Mouse (Mus musculus) adrenal gland, postnatal 36 days (tissue): Measurements from ENCODE around the gene Il2ra. TPM values are rescaled to one million over a fixed set of nuclear protein-coding genes. Genes with fewer than 3 reads are reported as not detected.

Source experiments
- DNase-seq, 2 experiments: peaks; one replicate each; pipeline ENCODE4 v3.0.0; 2021; ENCODE audit warnings: mixed read lengths in 1 of 2
- total RNA-seq, 2 experiments: library from RNA; stranded (reverse); gene quantifications; 2 replicates each; pipeline ENCODE4 v1.2.3; 2021

Il2ra gene
- total RNA-seq, 2 experiments from 2014 or later, result 0.20 to 0.30 TPM

DNA sequence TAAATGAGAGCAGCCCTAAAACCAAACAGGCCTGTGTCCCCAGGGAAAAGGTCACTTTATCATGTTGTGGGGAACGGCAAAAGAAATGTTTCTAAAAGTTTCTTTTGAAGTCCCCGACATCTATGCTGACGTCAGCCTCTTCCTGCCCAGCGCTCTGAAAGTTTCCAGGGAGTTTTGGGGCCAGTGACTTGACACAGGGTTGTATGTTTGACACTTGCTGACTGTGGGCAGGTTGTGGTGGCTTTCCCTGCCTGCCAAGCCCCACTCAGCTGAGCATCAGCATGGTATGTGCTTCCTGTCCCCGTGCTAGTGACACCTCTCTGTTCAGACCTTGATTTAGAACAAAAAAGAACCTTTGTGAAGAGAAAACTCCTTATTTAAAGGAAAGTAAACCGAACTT is 10.7 kb downstream of the Il2ra start:
- DNase-seq, result peak; percentile 25 to 46

DNA sequence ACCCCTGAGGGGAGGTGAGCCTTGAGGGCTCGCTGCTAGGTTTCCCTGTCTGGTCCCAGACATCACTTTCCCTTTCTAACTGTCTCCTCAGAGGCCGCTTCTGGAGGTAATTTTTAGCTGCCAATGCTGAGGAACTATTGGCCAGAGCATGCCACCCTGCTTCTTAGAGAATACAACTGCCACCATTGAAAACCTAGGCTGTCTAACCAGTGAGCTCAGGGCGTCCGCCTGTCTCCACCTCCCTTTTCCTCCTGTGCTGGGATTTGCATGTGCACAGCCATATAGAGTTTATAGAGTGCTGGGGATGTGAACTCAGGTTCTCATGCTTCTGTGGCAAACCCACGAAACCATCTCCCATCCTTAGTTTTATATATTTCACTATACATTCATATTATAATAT is 11.2 kb downstream of the Il2ra start:
- no peak for DNase-seq

DNA sequence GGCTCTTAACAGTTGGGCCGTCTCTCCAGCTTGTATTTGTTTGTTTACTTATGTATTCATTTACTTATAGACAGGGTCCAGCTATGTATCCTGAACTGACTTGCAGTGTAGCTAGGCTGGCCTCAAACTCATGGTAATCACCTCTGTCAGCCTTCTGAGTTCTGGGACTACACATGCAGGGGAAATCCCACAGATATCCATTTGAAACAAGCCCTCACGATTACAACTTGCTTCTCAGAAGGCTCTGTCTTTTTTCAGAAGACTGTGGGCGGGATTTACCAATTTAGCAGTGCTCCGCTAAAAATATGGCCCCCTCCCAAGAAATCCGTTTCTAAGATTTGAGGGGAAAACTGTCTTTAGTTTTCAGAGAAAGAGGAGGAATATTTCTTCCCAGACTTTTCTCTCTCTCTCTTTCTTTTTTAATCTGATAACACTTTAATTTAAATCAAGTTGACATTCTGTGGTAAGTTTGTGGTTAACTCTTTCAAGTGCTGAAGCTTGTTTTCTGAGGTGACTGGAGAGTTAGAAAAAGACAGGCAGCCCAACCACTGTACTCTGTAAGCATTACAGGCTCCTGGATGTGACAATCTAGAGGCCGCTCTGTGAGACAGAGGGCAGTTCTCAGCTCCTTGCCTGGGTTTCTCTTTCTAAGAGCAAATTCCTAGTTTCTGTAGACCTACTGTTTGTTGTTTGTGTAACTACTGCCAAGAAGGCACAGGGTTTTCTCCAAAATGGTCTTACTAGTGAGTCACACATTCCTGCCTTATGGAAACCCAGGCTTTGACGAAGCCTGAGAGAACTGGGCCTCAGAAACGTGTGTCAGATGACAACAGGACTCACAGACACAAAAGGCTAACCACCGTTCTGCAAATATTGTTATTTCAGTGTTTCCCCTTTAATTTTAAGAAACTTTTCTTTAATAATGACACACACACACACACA is 12.7 kb downstream of the Il2ra start:
- DNase-seq, result no peak

DNA sequence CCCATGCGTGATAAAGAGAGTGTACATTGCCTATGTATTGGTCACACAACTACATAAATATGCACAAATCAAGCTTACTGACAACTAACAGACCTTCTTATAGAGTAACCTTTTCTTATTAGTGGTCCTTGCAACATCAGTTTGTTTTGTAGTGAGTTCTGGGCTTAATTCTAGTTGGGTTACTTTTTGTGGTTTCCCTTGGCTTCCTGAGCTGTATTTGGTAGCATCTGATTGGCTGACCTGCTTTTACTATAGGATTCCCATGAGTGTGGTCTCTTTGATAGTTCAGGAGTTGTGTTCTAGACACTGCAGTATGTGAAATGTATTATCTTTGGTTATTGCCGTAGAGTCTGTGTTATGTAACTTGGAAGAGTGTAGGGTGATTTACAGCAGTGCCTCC is 15.0 kb downstream of the Il2ra start:
- DNase-seq, result no peak

DNA sequence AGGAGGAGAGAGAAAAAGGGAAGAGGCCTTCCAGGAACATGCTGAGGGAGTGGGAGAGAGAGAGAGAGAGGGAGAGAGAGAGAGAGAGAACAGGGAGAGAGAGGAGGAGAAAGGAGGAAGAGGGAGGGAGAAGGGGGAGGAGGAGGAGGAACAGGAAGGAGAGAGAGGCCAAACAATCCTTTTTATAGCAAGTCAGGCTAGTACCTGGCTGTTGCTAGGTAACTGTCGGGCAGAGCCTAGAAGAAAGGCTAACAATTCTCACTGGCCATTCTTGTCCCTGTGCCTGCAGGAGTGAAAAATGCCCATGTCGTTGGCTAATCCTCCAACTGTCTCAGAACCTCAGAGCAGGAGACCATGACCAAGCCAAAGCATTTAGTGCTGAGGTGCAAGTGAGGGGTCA is 16.7 kb downstream of the Il2ra start:
- no peak for DNase-seq

DNA sequence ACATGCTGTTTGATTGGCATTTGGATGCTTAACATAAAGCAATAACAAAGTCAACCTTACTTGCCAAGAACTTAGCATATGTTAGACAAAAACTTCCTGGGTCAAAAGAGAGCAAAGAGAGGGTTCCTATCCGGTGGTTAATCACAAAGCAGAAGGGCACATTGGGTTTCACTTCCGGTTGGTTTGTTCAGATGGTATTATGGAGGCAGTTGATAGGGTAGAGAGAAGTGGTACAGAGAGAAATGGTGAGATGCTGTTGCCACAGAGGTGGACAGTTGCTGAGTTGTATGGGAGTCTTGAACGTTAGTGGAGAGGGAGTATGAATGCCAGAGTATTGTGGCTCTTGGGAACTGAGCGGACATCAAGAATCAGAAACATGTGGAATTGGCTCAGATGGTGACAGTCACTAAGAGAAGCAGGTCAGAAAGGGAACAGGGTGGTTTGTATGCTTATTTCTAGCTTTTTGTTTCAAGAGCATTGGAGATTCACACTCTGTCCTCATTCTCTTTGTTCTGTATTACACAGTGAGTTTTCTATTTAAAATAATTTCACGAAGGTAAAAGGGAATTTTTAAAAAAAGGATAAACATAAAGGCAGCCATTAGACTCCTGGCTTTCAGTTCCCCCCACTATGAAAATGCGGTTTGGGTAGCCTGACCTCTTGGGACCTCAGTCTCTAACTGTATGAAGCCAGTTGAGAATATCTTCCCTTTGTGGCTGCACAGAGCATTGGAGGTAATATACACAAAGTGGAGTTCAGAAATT is 19.7 kb downstream of the Il2ra start:
- no peak for DNase-seq

DNA sequence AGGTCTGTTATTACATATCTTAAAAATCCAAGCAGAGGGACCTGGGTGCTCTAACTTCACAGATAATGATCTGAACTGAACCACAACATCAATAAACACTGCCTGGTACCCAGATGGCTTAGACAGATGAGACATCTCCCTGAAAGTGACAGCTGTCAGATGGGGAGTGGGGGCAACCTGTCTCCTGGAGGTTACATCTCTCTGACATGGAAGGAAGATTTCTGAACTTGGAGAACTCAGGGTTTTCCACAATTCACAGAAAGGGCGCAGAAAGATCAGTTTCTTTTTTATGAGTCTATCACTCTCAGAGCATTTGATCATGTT is 20.3 kb downstream of the Il2ra start:
- DNase-seq, result no peak

DNA sequence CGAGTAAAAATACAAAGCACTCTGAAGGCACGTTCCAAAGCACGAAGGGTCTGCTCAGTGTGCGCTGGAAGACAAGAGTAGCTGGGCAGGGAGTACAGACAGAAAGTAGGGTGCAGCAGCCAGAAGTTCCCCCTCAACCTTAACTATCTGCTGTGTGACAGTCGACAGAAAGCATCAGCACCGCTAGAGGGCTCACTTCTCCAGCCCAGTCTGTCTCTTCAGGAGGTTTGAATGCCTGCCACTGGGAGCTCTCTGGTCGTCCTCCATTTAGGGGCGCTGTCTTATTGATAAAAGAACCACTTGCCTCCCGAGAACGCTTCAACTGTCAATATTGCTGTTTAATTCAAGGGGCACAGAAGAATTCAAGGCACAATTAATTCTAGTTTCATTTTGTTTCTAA is 21.4 kb downstream of the Il2ra start:
- peak; percentile 84 to 90 for DNase-seq

DNA sequence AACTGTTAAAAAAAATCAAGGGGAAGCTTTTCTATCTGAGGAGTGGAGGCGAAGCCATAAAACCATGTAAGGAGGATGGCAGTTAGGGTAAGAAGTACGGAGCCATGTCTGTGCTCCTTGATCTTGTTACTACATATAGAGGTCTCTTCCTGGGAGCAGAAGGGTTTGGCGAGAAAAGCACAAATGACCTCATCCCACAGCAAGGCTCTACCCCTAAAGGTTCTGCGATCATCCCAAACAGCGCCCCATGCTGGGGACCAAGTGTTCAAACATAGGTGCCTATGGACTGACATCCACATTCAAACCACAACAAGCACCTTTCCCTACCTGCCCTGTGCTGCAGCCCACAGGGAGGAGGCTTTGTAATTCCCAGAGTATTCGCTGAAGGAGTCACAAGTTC is 21.8 kb downstream of the Il2ra start:
- DNase-seq, result peak; percentile 64 to 73

DNA sequence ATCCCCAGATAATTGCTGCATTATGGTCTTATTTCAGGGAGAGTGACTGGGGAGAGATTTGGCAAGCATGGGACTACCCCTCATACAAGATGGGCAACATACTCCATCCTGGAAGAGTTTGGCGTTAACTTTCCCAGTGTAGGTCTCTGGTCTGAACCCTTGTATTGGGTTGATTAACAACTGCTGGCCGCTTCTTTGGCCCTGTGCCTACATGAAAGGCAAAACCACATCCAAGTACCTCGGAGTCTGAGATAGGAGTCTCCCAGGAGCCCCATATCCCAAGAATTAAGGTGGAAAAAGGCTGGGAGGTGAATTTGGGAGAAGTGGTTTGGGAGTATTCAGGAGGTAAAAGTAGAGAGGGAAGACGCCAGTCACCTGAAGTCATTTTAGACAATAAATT is 22.2 kb downstream of the Il2ra start:
- DNase-seq, result peak in 1 of 2 experiments; percentile 22

DNA sequence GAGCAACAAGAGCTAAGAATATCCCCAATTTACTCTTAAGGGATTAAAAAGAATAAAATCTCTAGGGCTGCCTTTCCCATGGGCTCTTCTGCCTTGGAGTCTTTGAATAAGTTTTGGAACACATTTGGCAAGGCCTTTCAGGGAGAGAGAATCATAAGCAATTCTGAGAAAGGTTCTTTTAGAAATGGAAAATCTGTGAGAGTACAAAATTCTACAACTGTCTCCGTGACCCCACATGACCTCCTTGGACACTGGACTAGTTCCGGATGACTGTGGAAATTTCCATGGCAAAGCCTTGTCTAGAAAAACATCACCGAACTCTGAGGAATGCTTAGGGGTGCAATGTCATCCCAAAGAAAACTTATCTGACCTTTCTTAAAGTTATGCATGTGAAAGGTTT is 22.7 kb downstream of the Il2ra start:
- no peak for DNase-seq

DNA sequence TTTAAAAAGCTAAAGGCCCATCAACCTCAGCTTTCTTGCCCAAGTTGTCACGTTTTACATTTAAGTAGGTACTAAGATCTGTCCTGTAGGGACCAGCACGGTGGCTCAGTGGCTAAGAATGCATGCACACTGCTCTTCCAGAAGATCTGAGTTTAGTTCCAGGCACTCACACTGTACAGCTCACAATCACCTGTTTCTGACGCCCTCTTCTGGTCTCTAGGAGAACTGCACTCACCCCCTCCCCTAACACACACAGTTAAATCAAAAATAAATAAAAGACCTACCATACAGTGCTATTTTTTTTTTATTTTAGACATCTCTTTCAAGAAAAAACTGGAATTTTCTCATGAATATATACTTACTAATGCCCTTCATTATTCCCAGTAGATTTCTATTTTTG is 29.5 kb downstream of the Il2ra start:
- DNase-seq, result peak; percentile 10 to 35

DNA sequence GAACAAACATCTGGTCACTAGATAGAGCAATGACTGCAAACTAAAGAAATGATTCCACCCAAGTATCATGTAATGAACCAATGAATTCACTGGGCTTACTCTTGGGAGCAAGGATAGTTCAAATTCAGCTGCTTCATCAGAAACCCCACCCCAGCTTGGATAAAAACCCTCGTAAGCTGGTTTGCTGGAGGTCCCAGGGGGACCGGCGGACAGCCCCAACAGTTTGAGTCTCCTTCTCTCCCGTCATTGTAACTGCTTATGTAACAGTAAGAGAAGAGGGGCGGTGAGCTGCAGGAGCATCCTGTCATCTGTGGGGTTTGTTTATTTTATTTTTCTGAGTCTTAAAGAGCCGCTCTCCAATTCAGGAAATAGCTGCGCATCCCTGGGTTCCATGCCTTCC is 37.0 kb downstream of the Il2ra start:
- no peak for DNase-seq

DNA sequence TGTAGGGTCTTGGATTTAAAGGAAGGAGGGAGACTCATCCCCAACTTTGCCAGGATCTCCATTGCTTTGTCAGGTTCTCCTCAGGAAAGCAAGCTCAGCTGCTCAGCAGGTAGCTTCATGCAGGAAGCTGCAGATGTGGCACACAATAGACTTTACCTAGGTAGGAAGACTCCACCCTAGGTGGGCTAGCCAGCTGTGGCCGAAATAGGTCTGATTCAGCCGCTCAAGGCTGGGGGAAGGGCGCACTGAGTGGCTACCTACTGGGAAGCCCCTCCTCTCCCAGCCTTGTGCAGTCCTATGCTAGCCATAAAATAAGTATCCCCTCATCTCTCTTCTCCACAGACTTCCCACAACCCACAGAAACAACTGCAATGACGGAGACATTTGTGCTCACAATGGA is 40.1 kb downstream of the Il2ra start:
- no peak for DNase-seq

DNA sequence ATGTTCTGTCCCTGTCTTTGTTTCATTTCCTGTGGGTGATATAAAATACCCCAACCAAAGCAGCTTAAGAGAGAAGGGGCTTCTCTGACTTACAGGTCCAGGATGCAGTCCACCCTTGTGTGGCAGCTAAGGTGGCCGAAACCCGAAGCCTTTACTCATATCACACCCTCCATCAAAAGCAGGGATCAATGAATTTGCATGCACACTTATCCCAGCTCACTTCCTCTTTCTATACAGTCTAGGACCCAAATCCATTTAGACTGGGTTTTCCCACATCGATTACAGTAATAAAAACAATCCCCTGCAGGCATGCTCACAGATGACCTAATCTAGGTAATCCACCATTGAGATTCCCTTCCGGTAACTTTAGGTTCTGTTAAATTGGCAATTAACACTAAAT is 43.9 kb downstream of the Il2ra start:
- no peak for DNase-seq

DNA sequence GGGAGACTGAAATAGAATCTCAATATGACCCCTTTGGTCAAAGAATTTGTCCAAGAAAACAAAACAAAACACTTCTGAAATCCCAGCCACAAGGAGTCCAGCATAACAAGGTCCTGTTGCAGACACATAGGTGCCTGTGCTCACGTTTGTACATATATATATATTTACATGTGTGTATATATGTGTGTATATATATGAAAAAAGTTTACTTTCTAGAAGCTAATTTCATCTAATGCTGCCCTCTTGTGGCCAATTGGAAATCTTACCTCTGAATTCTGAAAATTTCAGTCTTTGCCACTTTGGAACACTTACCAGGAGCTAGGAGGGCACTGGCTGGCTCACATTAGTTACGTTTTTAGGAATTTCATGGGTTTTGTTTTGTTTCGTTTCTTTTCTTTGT is 44.8 kb downstream of the Il2ra start:
- peak in 1 of 2 experiments; percentile 19 for DNase-seq

DNA sequence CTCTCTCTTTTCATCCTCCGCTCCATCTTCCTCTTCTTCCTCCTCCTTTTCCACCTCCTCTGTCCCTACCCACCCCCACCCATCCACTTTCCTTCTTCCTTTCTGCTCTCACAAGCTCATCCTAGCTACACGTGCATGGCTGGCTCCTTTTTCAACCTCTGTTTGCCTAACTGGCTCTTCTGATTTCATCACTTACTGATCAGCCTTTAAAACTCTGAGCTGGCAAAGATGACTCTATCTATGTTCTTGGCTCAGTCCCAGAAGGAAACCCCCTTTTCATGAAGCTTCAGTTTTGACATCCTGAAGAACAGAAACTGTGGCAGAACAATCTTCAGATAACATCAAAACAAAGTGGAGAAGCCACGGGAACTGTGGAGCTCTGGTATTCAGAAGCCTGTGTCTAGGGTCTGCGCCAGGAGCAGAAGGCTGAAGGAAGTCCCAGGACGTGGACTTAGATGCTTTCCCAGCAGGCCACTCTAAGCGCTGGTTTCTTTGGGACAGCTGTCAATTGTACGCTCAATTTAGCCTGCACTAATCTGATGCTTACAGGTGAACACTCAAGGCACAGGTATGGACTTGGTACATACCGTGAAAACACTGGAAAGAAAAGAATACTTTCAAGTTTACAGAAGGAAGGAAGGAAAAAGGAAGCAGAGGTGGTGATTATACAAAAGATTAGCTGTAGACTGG is 47.7 kb downstream of the Il2ra start:
- no peak for DNase-seq

DNA sequence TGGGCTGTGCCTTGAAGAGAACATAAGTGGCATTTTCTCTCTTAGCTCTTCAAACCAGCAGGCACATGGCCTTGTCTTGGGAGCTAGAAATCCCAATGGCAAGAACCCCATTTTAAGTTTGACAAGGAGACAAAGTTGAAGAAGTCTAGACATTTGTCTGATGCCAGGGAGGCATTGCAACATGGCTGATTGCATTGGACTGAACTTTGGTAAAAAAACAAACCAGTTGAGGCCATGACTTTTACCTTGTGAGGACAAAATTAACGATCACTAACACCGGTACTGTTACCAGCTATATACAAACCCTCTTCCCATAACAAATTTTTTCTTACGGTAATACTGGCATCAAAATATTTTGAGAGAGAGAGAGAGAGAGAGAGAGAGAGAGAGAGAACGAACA is 50.7 kb downstream of the Il2ra start:
- DNase-seq, result peak; percentile 12 to 19

DNA sequence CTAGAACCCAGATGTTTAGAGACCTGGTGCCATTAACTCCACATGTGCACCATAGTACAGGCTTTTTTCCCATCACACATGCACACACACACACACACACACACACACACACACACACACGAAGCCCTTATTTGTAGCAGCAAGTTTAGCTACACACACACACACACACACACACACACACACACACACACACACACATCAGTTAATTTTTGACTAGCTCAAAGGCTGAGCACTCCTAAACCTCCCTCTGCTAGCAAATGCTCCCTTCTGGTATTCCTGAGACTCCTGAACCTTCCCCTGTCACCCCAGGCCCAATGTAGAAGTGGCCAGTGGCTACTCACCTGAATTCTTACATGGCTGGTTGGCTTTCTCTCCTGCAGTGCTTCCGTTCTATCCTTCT is 51.5 kb downstream of the Il2ra start:
- DNase-seq, result no peak

DNA sequence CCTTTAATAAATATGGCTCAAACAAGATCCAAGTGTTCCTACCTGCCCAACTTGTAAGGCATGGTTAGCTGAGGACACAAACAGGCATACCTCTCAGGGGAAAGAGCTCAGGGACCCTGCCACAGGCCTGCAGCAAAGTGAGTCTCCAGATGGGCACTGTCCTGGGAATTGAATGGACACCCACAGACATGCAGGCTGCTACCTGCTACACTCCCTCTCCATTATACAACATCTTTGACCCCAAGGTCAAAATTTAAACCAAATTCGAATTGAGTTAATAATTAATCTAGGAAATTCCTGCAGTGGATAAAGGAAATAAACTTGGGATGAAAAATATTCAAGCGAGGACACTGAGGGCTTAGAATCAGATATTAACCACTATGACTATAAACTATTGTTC is 53.3 kb downstream of the Il2ra start:
- DNase-seq, result no peak

DNA sequence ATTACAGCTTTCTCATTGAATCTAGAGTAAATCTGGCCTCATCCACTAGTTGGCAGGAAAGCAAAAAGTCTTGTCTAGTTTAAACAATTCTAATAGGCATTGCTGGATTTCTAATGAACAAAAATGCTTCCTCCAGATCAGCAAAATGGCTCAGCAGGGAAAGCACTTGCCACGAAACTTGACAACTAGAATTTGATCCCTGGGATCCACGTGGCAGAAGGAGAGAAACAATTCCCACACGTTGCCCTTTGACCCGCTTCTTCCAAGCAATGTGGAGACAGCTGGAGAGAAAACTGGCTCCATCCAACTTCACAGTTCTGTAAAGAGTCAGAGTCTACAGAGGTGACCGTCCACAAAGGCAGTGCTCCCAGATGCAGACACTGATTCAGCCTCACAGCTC is 56.4 kb downstream of the Il2ra start:
- no peak for DNase-seq

DNA sequence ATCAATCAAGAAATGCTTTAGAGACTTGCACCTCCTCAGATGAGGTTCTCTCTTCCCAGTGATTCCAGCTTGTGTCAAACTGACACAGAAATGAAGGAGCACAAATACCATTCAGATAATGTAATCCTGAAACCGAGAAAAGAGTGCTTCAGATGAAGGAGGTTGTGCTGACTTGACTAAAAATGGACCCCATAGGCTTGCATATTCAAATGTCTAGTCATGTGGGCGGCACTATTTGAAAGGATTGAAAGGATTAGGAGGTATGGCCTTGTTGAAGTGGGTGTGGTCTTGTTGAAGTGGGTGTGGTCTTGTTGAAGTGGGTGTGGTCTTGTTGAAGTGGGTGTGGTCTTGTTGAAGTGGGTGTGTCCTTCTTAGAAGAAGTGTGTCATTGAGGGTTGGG is 57.3 kb downstream of the Il2ra start:
- no peak for DNase-seq
